Mouse (Mus musculus) intestine, embryonic 15.5 days (tissue): ENCODE results near the gene Sap18. TPM values are rescaled to one million over a fixed set of nuclear protein-coding genes. Genes with fewer than 3 reads are reported as not detected.

Source experiments
- ATAC-seq: fragments of 200-750 bp; cut with Nextera tagmentation; 2 replicates; pipeline ENCODE4 v1.8.0; 2017; ENCODE audit warnings: moderate TSS enrichment, moderate library complexity
- H3K27ac ChIP-seq: fragments of 300-500 bp; sonication (generic); 2 replicates; pipeline ENCODE4 v1.5.1; 2015; ENCODE audit warnings: mild to moderate bottlenecking, inconsistent platforms
- H3K27me3 ChIP-seq: fragments of 300-500 bp; sonication (generic); replicated peaks from 2 replicates; pipeline ENCODE4 v1.6.1; 2015; ENCODE audit warnings: inconsistent platforms
- H3K36me3 ChIP-seq: fragments of 300-500 bp; sonication (generic); 2 replicates; pipeline ENCODE4 v1.6.1; 2015; ENCODE audit warnings: inconsistent platforms
- H3K4me1 ChIP-seq: fragments of 300-500 bp; sonication (generic); replicated peaks from 2 replicates; pipeline ENCODE4 v1.6.1; 2015; ENCODE audit warnings: inconsistent platforms
- H3K4me2 ChIP-seq: fragments of 300-500 bp; sonication (generic); replicated peaks from 2 replicates; pipeline ENCODE4 v1.6.1; 2015; ENCODE audit warnings: mild to moderate bottlenecking, inconsistent platforms
- H3K4me3 ChIP-seq: fragments of 300-500 bp; sonication (generic); replicated peaks from 2 replicates; pipeline ENCODE4 v1.5.1; 2015; ENCODE audit warnings: inconsistent platforms
- H3K9ac ChIP-seq: fragments of 300-500 bp; sonication (generic); 2 replicates; pipeline ENCODE4 v1.6.1; 2015; ENCODE audit warnings: inconsistent platforms
- H3K9me3 ChIP-seq: fragments of 300-500 bp; sonication (generic); 2 replicates; pipeline ENCODE4 v1.6.1; 2016; ENCODE audit warnings: inconsistent platforms
- WGBS: fragments of 180-500 bp; shearing (Covaris S2); methylation state at CpG from one replicate; pipeline ENCODE4 v1.1.7; 2015; 5-methylcytosine and 5-hydroxymethylcytosine counted together
- polyA plus RNA-seq: library from polyadenylated mRNA; unstranded; fragments of >200 nt; fragmentation: Nextera tagmentation; extraction: Ambion mirVana; gene quantifications from 2 replicates; pipeline ENCODE4 v1.2.1, GENCODE M21; 2015

Sap18 gene
- polyA plus RNA-seq, 1 experiment from 2014 or later: 18.2 TPM

DNA sequence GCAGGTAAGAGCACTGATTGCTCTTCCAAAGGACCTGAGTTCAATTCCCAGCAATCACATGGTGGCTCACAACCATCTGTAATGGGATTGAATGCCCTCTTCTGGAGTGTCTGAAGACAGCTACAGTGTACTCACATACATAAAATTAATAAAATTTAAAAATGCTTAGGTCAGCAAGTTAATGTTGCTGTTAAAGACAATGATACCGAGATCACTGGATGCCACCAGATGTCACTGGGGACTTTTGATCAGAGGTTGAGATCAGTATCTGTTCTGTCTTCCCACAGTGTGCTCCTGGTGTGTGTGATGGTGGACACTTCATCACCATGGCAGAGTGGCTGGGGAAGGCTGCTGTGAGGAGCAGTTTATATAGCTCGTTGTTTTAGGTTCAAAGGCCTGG lies 8.7 kb upstream of the Sap18 start:
- H3K27ac ChIP-seq: no peak overlapping the region
- H3K9me3 ChIP-seq: no peaks in the 10 kb centered on the region
- H3K9ac ChIP-seq: no peak overlapping the region
- WGBS: 56% methylated on average over 2 of the region's 2 CpGs
- H3K36me3 ChIP-seq: no peaks in the 10 kb centered on the region
- no peak for ATAC-seq
- no peaks in the 10 kb centered on the region for H3K27me3 ChIP-seq
- H3K4me3 ChIP-seq: no peak overlapping the region
- no peak overlapping the region for H3K4me2 ChIP-seq
- no peaks in the 10 kb centered on the region for H3K4me1 ChIP-seq

GRCm38 (mm10) chr14:57789759-57790158 lies 8.2 kb upstream of the Sap18 start:
- no peaks in the 10 kb centered on the region for H3K4me1 ChIP-seq
- no peak for ATAC-seq
- no peaks in the 10 kb centered on the region for H3K27me3 ChIP-seq
- H3K9me3 ChIP-seq: no peaks in the 10 kb centered on the region
- H3K9ac ChIP-seq: no peak overlapping the region
- no peak overlapping the region for H3K4me3 ChIP-seq
- no peak overlapping the region for H3K27ac ChIP-seq
- 90% methylated on average over 9 of the region's 9 CpGs for WGBS
- H3K4me2 ChIP-seq: no peak overlapping the region
- no peaks in the 10 kb centered on the region for H3K36me3 ChIP-seq

- WGBS: 67% methylated on average over 4 of the region's 4 CpGs
- H3K4me1 ChIP-seq: no peaks in the 10 kb centered on the region
- no peak for ATAC-seq
Measured at GRCm38 (mm10) chr14:57791171-57791570, 6.8 kb upstream of the Sap18 start.

GRCm38 (mm10) chr14:57797551-57797950 lies 429 bp upstream of the Sap18 start:
- Histone ChIP-seq H3K36me3 (peaks cover under 1% of the 10 kb centered on the region; the same call in 1 of the 2 replicates), H3K4me1 (peaks cover 7% of the 10 kb centered on the region), H3K9me3 (no peaks in the 10 kb centered on the region), H3K4me2 (peak overlapping the region; percentile 68), H3K4me3 (peak overlapping the region; percentile 79), H3K9ac (peak overlapping the region; percentile 39), H3K27me3 (no peaks in the 10 kb centered on the region), H3K27ac (no peak overlapping the region)
- 13% methylated on average over 7 of the region's 7 CpGs for WGBS
- peak; percentile 51 for ATAC-seq

More at GRCm38 (mm10) chr14:57791171-57791570, 6.8 kb upstream of the Sap18 start:
- H3K27me3 ChIP-seq: no peaks in the 10 kb centered on the region
- H3K9me3 ChIP-seq: no peaks in the 10 kb centered on the region
- H3K4me2 ChIP-seq: no peak overlapping the region
- no peak overlapping the region for H3K4me3 ChIP-seq
- no peaks in the 10 kb centered on the region for H3K36me3 ChIP-seq
- no peak overlapping the region for H3K9ac ChIP-seq
- H3K27ac ChIP-seq: no peak overlapping the region

DNA sequence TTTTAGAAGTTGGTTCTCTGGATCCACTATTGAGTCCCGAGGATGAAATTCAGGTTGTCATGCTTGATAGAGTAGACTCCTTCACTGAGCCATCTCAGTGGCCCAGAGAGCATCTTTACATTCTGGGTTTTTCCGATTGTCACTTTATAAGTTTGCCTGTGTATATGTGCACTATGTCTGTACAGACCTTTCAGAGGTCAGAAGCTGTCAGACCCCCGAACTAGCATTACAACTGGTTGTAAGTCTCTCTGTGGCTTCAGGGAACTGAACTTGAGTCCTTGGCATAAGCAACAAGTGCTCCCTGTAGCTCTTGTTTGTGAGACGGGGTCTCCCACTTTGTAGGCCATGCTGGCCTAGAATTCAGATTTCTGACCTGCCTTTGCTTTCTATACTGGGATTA lies 5.8 kb downstream of the Sap18 start:
- H3K27me3 ChIP-seq: no peaks in the 10 kb centered on the region
- peaks cover 7% of the 10 kb centered on the region for H3K4me1 ChIP-seq
- no peaks in the 10 kb centered on the region for H3K9me3 ChIP-seq
- WGBS: 85% methylated on average over 4 of the region's 4 CpGs
- no peak overlapping the region for H3K27ac ChIP-seq
- H3K4me3 ChIP-seq: no peak overlapping the region
- no peak overlapping the region for H3K9ac ChIP-seq
- no peak for ATAC-seq
- no peak overlapping the region for H3K4me2 ChIP-seq
- peaks cover 28% of the 10 kb centered on the region for H3K36me3 ChIP-seq

DNA sequence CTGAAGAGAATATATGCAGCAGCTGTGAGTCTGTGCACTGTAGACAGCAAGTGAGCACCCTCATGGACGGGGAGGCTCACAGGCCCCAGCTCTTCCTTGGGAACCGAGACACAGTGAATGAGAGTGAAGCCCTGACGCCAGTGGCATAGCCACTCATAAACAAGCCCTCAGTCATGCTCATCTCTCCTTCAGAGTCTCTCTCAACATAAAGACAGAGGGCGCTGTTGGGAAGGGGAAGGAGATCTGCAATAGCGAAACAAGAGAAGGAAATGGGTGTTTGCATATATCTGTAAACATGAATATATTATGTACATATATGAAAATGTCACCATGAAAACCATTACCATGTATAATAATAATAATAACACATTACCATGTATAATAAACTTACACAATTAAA lies 10.6 kb downstream of the Sap18 start:
- H3K9me3 ChIP-seq: no peaks in the 10 kb centered on the region
- no peak overlapping the region for H3K9ac ChIP-seq
- no peaks in the 10 kb centered on the region for H3K4me1 ChIP-seq
- no peak overlapping the region for H3K4me2 ChIP-seq
- 75% methylated on average over 5 of the region's 5 CpGs for WGBS
- H3K4me3 ChIP-seq: no peak overlapping the region
- H3K27me3 ChIP-seq: no peaks in the 10 kb centered on the region
- H3K27ac ChIP-seq: no peak overlapping the region
- ATAC-seq: 0 out of 2 replicates have a peak, but pooled peaks have one; percentile 39
- H3K36me3 ChIP-seq: peaks cover 38% of the 10 kb centered on the region

DNA sequence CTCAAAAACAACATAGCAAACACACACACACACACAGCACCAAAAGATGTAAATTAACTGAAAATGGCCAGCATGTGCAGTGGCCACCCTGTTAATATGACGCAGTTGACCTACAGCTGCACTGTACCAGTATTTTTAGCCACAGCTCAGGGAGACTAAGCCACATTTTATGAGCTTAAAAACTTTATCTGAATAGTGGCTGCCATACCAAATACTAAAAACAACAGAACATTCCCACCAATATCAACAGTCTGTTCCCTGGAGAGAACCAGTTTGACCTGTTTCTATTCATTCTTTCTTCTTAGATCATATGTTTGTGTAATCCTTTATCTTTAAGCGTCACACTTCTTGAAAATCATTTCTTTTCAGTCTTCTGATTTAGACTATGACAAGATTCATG lies 12.9 kb downstream of the Sap18 start:
- WGBS: 77% methylated on average over 2 of the region's 2 CpGs
- no peak; the same call in 1 of the 2 replicates for ATAC-seq
- H3K27ac ChIP-seq: no peak overlapping the region

GRCm38 (mm10) chr14:57811844-57812243 lies 13.9 kb downstream of the Sap18 start:
- H3K9me3 ChIP-seq: no peaks in the 10 kb centered on the region
- no peak for ATAC-seq
- 96% methylated on average over 5 of the region's 5 CpGs for WGBS

More for the DNA sequence above, 12.9 kb downstream of the Sap18 start:
- Histone ChIP-seq H3K9me3 (no peaks in the 10 kb centered on the region), H3K4me2 (no peak overlapping the region), H3K4me3 (no peak overlapping the region), H3K9ac (no peak overlapping the region), H3K27me3 (no peaks in the 10 kb centered on the region), H3K36me3 (peaks cover 28% of the 10 kb centered on the region), H3K4me1 (no peaks in the 10 kb centered on the region)

DNA sequence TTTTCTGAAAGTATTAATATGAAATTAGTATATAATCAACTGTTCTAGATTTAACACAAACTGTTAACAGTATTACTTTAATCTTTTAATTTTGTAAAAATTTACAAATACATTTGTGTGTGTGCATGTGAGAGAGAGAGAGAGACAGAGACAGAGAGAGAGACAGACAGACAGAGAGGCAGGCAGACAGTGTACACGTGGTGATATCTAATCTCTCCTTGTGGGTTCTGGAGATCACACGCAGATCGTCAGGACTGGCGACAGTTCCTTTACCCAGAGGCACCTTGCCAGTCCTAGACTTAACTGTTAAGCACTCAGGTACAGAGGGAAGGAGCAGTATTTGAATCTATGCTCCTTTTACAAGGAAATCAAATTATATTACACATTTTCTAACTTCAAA lies 22.9 kb downstream of the Sap18 start:
- WGBS: 74% methylated on average over 4 of the region's 4 CpGs
- H3K27ac ChIP-seq: no peak overlapping the region
- no peak overlapping the region for H3K9ac ChIP-seq
- no peak overlapping the region for H3K4me3 ChIP-seq
- no peak overlapping the region for H3K4me2 ChIP-seq
- no peak for ATAC-seq
- no peaks in the 10 kb centered on the region for H3K4me1 ChIP-seq
- H3K27me3 ChIP-seq: no peaks in the 10 kb centered on the region
- peaks cover 13% of the 10 kb centered on the region for H3K36me3 ChIP-seq
- no peaks in the 10 kb centered on the region for H3K9me3 ChIP-seq

More at GRCm38 (mm10) chr14:57811844-57812243, 13.9 kb downstream of the Sap18 start:
- Histone ChIP-seq H3K4me3 (no peak overlapping the region), H3K27ac (no peak overlapping the region), H3K36me3 (peaks cover 31% of the 10 kb centered on the region), H3K4me2 (no peak overlapping the region), H3K9ac (no peak overlapping the region), H3K27me3 (no peaks in the 10 kb centered on the region), H3K4me1 (no peaks in the 10 kb centered on the region)

- WGBS: under 1% methylated on average over 96 of the region's 96 CpGs
- Histone ChIP-seq H3K4me2 (peak within 1 kb of the TSS; percentile 72), H3K27ac (peak within 1 kb of the TSS; percentile 89), H3K4me1 (peaks cover 4% of the 10 kb centered on the region), H3K36me3 (peaks cover 4% of the 10 kb centered on the region; the same call in 1 of the 2 replicates), H3K9ac (peak within 1 kb of the TSS; percentile 90), H3K4me3 (peak within 1 kb of the TSS; percentile 92), H3K27me3 (no peaks in the 10 kb centered on the region), H3K9me3 (no peaks in the 10 kb centered on the region)
- peak; percentile 99 for ATAC-seq
Measured at GRCm38 (mm10) chr14:57825788-57826751, 28.1 kb downstream of the Sap18 start, which contains the start of the genes Ska3 and Mrpl57. Gene Ska3, minus strand, starts transcription at chr14:57826185. Gene Mrpl57, plus strand, starts transcription at chr14:57826234.

- no peak for ATAC-seq
- 66% methylated on average over 1 of the region's 1 CpGs for WGBS
- Histone ChIP-seq H3K4me1 (peaks cover 4% of the 10 kb centered on the region), H3K9ac (0 out of 2 replicates have a peak overlapping the region, but pooled peaks have one; percentile 90), H3K9me3 (no peaks in the 10 kb centered on the region), H3K4me3 (peak overlapping the region; percentile 92), H3K4me2 (peak overlapping the region; percentile 72), H3K27me3 (no peaks in the 10 kb centered on the region), H3K36me3 (no peaks in the 10 kb centered on the region), H3K27ac (no peak overlapping the region)
Measured at GRCm38 (mm10) chr14:57827284-57827683, 29.3 kb downstream of the Sap18 start.

DNA sequence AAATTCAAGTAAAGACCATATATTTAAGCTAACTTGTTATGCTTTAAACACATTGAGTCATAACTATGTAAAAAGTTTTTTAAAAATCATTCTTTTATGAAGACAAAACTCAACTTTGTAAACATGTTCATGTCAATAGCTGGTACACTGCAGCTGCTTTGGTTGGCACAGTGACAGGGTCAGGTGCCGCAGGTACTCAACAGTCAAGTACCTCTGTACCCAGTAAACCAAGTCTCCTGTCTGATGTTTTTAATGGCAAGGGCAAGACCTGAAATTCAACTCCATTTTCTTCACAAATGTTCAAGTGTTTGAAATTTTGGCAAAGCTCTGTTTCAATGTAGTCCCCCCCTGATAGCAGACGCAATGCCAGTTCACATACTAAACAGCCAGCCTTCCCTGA lies 35.5 kb downstream of the Sap18 start:
- no peak overlapping the region for H3K4me3 ChIP-seq
- 93% methylated on average over 2 of the region's 2 CpGs for WGBS
- peaks cover 7% of the 10 kb centered on the region; the same call in 1 of the 2 replicates for H3K36me3 ChIP-seq
- no peaks in the 10 kb centered on the region for H3K9me3 ChIP-seq
- no peak overlapping the region for H3K27ac ChIP-seq
- no peaks in the 10 kb centered on the region for H3K4me1 ChIP-seq
- ATAC-seq: no peak
- no peaks in the 10 kb centered on the region for H3K27me3 ChIP-seq
- H3K4me2 ChIP-seq: no peak overlapping the region
- no peak overlapping the region for H3K9ac ChIP-seq
